Mouse (Mus musculus) right cerebral cortex, adult 18-20 months (tissue): ENCODE measurements at regions not wholly inside any gene's neighbourhood (a gene's known extent, or its start where the extent isn't known, plus 50 kb on each side); places are given as distances from the start of the nearest gene placed in this dataset.

ENCODE experiments used
- DNase-seq: peaks from one replicate; pipeline ENCODE4 v3.0.0; 2022; ENCODE audit warnings: mixed read lengths

- no peak for DNase-seq
These were observed 62.0 kb upstream of the Sdk2 start for GRCm38 (mm10) chr11:114128841-114129240.

GRCm38 (mm10) chr11:114127426-114127825 lies 60.6 kb upstream of the Sdk2 start:
- no peak for DNase-seq

GRCm38 (mm10) chr11:114122175-114122574 lies 55.3 kb upstream of the Sdk2 start:
- DNase-seq, result no peak

GRCm38 (mm10) chr11:114119135-114119534 lies 52.3 kb upstream of the Sdk2 start:
- DNase-seq, result no peak
